Mouse (Mus musculus) induced T-regulatory cell, adult 2 months (primary cell): Measurements from ENCODE around the gene Nfx1.

Experiments
- DNase-seq: peaks from one replicate; pipeline ENCODE4 v3.0.0-alpha.2; 2012; ENCODE audit warnings: low read depth

Nfx1 gene

GRCm38 (mm10) chr4:41046254-41046795 lies 75.6 kb downstream of the Nfx1 start:
- no peak for DNase-seq

GRCm38 (mm10) chr4:41047524-41048271 lies 77.0 kb downstream of the Nfx1 start, which contains the start of gene Aqp7:
Aqp7 (minus strand) TSS chr4:41048139.
- no peak for DNase-seq

- no peak for DNase-seq
Measured at GRCm38 (mm10) chr4:41048926-41049325, 78.2 kb downstream of the Nfx1 start.

GRCm38 (mm10) chr4:41050726-41051675 lies 80.3 kb downstream of the Nfx1 start:
- DNase-seq = peak; percentile 89

GRCm38 (mm10) chr4:41051781-41052180 lies 81.1 kb downstream of the Nfx1 start:
- DNase-seq = no peak

GRCm38 (mm10) chr4:41055111-41055510 lies 84.4 kb downstream of the Nfx1 start:
- DNase-seq = no peak

GRCm38 (mm10) chr4:41056253-41056652 lies 85.5 kb downstream of the Nfx1 start:
- DNase-seq = no peak

- DNase-seq = no peak
Measured at GRCm38 (mm10) chr4:41056742-41057332, 86.1 kb downstream of the Nfx1 start.

GRCm38 (mm10) chr4:41057361-41057760 lies 86.7 kb downstream of the Nfx1 start:
- DNase-seq = no peak

GRCm38 (mm10) chr4:41063351-41063750 lies 92.6 kb downstream of the Nfx1 start:
- DNase-seq = no peak

GRCm38 (mm10) chr4:41063894-41064673 lies 93.4 kb downstream of the Nfx1 start:
- peak; percentile 60 for DNase-seq

GRCm38 (mm10) chr4:41065196-41065595 lies 94.5 kb downstream of the Nfx1 start:
- DNase-seq = no peak

GRCm38 (mm10) chr4:41071500-41072429 lies 101.1 kb downstream of the Nfx1 start:
- no peak for DNase-seq

GRCm38 (mm10) chr4:41073008-41073817 lies 102.5 kb downstream of the Nfx1 start:
- no peak for DNase-seq

- DNase-seq = no peak
Measured at GRCm38 (mm10) chr4:41074461-41074860, 103.8 kb downstream of the Nfx1 start.
